Comparison of ENCODE assay signal across 10 mouse cellular contexts in genomic region chr7:117472055-117472780, GRCm38 (mm10).
DNase-seq lines count a peak whose midpoint lies in the region; ATAC-seq lines count a peak whose summit lies in the region.
"Had no signal": no experiment of that assay in that cellular context is flagged by ENCODE, and none has a peak within 500 bp of the region (broad histone marks: within the 10 kb centered on the region; RNA-seq: fewer than 3 reads in every experiment).

No protein-coding gene starts in this region.

- no peaks in the 10 kb centered on the region for H3K9me3 ChIP-seq in forebrain, embryonic 13.5 days (replicated peaks)
- no peaks in the 10 kb centered on the region for H3K9me3 ChIP-seq in limb, embryonic 10.5 days (replicated peaks)
- H3K9me3 ChIP-seq: heart, embryonic 15.5 days had no signal

- H3K4me2 ChIP-seq in forebrain, embryonic 13.5 days, result peak overlapping the region; percentile 23
- H3K4me2 ChIP-seq: heart, embryonic 15.5 days had no signal

- H3K4me3 ChIP-seq in forebrain, embryonic 13.5 days, result no peak overlapping the region
- H3K4me3 ChIP-seq in limb, embryonic 10.5 days, result no peak overlapping the region
- H3K4me3 ChIP-seq: heart, embryonic 15.5 days had no signal

- WGBS in forebrain, embryonic 13.5 days, result 19% methylated on average over 11 of the region's 11 CpGs
- WGBS in limb, embryonic 10.5 days, result 37% methylated on average over 11 of the region's 11 CpGs

- H3K27ac ChIP-seq in forebrain, embryonic 13.5 days, result peak overlapping the region; percentile 84
- H3K27ac ChIP-seq in limb, embryonic 10.5 days, result no peak overlapping the region

- no peaks in the 10 kb centered on the region for H3K36me3 ChIP-seq in forebrain, embryonic 13.5 days (ENCODE audit: poor library complexity, severe bottlenecking)
- no peaks in the 10 kb centered on the region for H3K36me3 ChIP-seq in limb, embryonic 10.5 days
- H3K36me3 ChIP-seq: heart, embryonic 15.5 days had no signal

- DNase-seq in left cerebral cortex, postnatal 4 days, result peak; percentile 43
- DNase-seq in left cerebral cortex, adult 18-20 months (ENCODE audit: low spot score in 2 of 2), result no peak
- DNase-seq in limb, embryonic 10.5 days (ENCODE audit: low spot score), result peak; percentile 35
- peak; percentile 94 for DNase-seq in retina, postnatal 1 day
- no peak for DNase-seq in lung, postnatal 4 days
- DNase-seq: adrenal gland, postnatal 25 days; kidney, postnatal 36 days had no signal

- H3K9ac ChIP-seq in forebrain, embryonic 13.5 days, result no peak overlapping the region
- H3K9ac ChIP-seq: heart, embryonic 15.5 days had no signal

- H3K27me3 ChIP-seq in forebrain, embryonic 13.5 days, result no peaks in the 10 kb centered on the region
- no peaks in the 10 kb centered on the region for H3K27me3 ChIP-seq in limb, embryonic 10.5 days (ENCODE audit: low read depth, poor library complexity, severe bottlenecking)
- H3K27me3 ChIP-seq: heart, embryonic 15.5 days had no signal

- peaks cover 49% of the 10 kb centered on the region for H3K4me1 ChIP-seq in forebrain, embryonic 13.5 days
- H3K4me1 ChIP-seq in limb, embryonic 10.5 days, result peaks cover 42% of the 10 kb centered on the region

- intact Hi-C loops in left cerebral cortex, postnatal 4 days (cut with DNase I), result loop anchor here (10.0 kb wide), 1 partner anchor 87 kb away; the partner anchor contains the start of gene Xylt1

- peak; percentile 89 for ATAC-seq in forebrain, embryonic 13.5 days
- ATAC-seq in CD4-positive, CD25-positive, alpha-beta regulatory T cell, adult 4 months, result no peak

Comparison
In these comparisons a context has a peak if more than half of its experiments do, and no peak if none do; other contexts are left out.
1. DNase-seq: peak in left cerebral cortex, postnatal 4 days (single experiment), limb, embryonic 10.5 days (single experiment) and retina, postnatal 1 day (single experiment); none in left cerebral cortex, adult 18-20 months (0 of 2) and lung, postnatal 4 days (0 of 2).